Mouse (Mus musculus): ENCODE measurements around the gene Ggt5.
A peak's percentile ranks its signal among the peaks of the same experiment; 100 is the strongest.
"Not testable (repeated sequence)": the region's sequence is repeated elsewhere in the genome, so short reads cannot be mapped to it uniquely, and the experiment has no call there.

Ggt5 gene

DNA sequence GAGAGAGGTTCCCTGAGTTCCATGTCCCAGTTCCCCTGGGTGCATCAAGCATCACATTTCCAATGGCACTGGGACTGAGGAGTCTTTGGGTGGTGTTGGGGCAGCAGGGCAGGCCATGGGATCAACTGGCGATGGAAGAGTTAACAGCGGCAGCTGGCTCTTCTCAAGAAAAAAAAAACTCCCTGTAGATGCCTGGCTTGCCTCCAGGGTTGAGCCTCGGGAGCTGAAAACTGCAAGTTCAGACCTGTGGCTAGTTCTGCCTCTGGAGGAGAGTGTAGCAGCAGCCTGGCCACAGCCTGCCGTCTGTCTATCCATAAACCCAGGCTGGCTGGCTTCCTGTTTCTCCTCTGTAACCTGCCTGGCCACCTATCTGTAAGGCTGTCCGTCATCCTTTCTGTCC is at the start of gene Ggt5:
Gene Ggt5 (plus strand): TSS at position 212 of the 400 bp plus-strand sequence.
- no peak for DNase-seq (ENCODE audit: low read depth, low spot score)

DNA sequence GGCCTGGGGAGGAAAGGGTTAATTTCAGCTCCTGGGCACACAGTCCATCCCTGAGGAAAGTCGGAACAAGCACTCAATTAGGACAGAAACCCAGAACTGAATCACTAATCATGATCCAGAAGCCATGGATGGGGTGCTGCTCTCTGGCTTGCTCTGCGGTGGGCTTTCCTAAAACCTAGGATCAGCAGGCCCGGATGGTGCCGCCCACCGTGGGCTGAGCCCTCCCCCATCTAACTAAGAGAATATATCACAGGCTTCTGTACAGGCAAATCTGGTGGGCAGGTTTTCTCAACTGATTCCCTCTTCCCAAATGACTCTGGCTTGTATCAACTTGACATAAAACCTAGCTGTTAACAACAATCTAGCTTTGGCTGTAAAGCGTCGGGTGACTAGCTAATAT is 41.2 kb upstream of the Ggt5 start:
- DNase-seq (ENCODE audit: low read depth, low spot score) = no peak

DNA sequence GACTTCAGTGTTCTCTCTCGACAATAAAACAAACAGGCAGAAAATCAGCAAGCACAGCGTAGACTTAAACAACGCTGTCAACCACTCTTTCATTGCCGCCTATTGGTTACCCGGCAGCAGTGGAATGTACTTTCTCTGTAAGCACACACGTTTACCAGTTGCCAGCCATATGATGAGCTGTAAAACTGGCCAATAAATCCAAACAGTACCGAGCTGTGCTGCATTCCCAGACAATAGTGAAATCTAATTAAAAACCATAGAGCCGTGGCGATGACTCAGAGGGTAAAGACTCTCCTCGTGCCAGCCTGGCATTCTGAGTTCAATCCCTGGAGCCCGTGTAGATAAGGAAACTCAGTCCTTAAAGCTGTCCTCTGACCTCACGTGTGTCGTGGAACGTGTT is 40.7 kb upstream of the Ggt5 start:
- no peak for DNase-seq (ENCODE audit: low read depth, low spot score)

DNA sequence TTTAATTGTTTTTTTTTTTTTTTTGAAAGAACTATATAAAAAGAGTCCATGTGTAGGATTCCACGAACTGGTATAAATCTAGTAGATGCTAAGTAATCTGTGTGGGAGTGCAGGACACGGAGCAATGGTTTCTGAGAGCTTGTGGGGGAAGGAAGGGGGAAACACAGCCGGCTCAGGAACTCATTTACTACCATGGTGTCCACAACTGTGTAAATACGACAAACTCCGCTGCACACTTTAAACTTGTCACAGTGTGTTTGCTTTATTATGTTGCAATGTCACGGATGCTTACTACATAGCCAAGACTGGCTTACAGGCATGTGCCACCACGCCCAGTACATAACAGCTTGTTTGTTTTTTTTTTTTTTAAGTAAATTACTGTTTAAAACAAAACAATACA is 39.3 kb upstream of the Ggt5 start:
- DNase-seq (ENCODE audit: low read depth, low spot score) = no peak

DNA sequence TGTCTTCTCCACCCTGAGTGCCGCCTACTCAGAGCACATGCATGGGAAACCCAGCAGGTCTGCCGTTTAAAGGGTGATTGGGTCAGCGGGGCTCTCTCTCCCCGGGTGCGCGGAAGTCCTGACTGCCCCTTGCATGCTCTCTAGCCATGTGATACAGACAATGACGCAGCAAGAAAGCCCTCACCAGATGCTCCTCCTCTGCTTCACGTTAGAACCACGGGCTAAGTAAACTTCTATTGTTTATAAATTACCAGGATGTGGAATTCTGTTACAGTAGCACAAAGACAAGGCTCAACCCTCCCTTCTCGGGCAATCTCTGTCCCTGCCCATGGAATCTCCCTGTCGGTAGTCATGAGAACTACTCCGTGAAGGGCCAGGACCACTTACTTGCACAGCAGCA is 38.0 kb upstream of the Ggt5 start:
- DNase-seq (ENCODE audit: low read depth, low spot score) = no peak

DNA sequence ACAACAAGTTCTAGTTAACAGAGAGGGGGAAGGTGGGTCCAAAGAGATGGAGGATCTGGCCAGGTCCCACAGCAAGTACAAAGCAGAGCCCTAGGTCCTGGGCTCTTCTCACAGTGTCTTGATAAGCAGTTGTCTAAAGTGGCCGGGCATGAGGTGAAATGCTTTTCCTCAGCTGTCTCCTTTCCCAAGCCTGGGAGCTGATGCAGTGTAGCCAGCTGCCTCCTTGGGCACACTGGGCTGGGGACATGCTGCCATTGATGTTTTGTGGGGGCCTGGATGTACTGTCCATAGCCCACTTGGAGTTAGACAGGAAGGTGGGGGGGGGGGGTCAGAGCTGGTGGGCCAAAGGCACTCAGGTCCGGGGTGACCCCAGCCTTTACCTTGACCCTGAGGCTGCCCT is 37.0 kb upstream of the Ggt5 start:
- no peak for DNase-seq (ENCODE audit: low read depth, low spot score)

DNA sequence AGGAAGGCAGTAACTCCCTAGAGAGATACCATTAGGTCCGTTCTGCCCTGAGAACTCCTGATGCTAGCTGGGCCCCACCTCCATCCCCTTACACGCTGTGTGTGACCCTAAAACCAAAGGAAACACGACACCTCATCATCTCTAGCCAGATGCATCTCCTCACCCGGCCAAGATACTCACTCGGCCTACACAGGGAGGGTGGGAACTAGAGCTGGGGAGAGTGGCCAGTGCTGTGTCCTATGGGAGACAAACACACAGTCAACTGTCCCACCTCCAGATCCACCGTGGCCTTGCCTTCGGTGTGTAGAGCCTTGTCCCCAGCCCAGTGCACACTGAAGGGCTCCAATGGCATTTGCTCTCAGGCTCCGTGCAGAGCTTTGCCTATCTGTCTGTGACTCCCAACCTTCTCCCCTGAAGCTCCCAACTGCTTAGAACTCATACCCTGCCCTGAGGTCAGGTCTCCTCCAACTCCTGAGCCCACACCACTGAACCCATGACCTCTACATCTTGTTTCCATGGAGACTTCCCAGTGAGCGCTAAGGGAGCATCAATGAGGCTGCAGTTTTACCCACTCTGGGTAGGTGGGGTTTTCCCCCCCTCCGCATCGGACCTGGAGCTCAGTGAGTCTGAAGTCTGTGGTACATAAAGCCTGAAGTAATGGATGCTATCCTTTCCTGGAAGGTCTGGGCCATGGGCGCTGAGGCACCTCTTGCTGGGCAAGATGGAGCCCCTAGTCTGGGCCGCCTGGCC is 36.3 kb upstream of the Ggt5 start:
- DNase-seq (ENCODE audit: low read depth, low spot score) = no peak

DNA sequence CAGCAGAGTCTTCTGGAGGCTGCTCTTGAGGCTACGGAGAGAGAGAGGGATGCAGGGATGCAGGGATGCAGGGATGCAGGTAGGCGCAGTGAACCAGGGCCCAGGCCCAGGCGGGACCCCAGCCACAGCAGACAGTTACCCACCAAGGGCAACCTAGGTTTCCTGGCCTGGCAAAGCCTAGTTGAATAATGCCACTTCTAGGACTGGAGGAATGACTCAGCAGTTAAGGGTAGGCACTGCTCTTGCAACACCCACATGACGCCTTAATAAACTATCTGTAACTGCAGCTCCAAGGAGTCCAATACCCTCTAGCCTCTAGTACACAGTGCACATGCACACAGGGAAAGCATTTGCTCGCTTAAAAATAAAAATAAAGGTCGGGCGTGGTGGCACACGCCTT is 35.0 kb upstream of the Ggt5 start:
- no peak for DNase-seq (ENCODE audit: low read depth, low spot score)

DNA sequence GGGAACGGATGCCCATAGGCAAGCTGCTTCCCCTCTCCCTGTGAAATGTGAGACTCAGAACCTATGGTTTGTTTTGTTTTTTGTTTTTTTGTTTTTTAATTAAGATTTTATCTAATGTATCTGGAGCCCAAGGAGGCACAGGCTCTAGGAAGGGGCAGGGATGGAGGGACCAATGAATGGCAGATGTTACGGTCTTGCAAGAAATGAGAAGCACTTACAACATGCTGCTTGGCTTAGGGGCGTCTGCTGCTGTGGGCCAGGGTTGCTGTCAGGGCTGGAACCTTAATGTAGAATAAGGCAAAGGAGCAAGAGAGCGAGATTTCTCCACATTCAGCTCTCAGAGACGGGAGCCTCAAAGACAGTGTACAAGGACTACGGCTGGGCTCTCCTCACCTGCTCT is 33.6 kb upstream of the Ggt5 start:
- DNase-seq (ENCODE audit: low read depth, low spot score) = no peak

DNA sequence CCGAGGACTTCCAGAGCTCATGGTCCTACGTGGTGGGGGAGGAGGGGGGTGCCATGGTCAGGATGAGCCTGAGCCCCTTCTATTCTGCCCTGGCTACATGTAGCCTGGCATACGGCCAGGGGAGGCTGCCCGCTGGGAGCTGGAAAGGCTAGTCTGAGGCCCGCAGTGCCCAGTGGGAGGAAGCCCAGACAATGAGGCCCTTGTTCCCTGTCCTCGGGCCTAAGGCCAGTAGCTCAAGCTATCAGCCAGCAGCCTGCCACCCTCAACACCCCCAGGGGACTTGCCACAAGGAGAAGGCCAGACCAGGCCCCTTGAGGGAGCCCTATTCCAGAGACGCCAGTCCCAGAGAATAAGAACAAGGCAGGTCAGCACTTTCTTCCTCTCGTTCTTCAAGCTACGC is 33.1 kb upstream of the Ggt5 start:
- DNase-seq (ENCODE audit: low read depth, low spot score) = peak; percentile 68

DNA sequence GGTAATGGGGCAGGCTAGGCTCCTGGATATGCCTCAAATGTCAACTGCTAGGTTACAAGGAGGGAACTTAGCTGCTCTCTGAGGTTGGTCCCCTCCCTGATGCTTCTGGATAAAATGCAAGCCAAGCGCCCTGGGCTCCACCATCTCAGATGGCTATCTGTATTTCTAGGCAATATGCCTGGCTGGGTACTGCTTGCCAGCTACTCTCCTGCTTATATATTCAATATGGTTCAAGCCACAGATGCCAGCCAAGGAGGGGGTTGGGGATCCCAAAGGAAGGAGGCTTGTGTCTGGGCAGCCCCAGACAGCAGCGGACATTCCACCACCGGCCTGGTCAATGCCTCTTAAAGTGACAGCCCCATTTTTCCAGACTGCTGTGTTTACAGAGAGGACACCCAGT is 30.6 kb upstream of the Ggt5 start:
- peak; percentile 45 for DNase-seq (ENCODE audit: low read depth, low spot score)

DNA sequence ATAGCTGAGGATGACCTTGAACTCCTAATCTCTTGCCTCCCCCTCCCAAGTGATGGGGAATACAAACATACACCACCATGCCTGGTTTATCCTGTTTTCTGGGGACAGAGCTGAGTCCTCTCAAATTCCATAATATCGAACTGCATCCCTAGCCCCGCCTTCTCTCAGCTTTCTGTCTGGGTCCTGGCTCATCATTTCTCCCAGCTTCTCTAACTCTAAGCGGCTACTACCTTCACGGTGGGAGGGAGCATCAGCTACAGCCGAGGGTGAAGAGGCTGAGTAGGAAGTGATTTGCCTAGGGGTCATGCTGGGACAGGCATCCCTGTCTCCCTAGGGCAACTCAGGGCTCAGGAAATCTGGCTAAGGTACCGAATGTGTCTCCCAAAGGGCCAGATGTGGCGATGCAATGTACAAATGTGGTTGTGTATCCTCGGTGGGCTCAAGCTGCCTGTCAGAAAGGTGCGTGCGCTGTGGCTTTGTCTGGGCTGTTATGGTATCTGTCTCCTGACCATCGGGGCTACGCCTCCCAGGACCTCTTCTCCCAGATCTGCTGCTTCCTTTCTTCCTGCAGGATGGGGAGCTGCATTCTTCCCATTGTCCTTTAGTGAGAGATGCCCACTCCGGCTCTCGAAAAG is 30.0 kb upstream of the Ggt5 start:
- DNase-seq (ENCODE audit: low read depth, low spot score) = no peak

DNA sequence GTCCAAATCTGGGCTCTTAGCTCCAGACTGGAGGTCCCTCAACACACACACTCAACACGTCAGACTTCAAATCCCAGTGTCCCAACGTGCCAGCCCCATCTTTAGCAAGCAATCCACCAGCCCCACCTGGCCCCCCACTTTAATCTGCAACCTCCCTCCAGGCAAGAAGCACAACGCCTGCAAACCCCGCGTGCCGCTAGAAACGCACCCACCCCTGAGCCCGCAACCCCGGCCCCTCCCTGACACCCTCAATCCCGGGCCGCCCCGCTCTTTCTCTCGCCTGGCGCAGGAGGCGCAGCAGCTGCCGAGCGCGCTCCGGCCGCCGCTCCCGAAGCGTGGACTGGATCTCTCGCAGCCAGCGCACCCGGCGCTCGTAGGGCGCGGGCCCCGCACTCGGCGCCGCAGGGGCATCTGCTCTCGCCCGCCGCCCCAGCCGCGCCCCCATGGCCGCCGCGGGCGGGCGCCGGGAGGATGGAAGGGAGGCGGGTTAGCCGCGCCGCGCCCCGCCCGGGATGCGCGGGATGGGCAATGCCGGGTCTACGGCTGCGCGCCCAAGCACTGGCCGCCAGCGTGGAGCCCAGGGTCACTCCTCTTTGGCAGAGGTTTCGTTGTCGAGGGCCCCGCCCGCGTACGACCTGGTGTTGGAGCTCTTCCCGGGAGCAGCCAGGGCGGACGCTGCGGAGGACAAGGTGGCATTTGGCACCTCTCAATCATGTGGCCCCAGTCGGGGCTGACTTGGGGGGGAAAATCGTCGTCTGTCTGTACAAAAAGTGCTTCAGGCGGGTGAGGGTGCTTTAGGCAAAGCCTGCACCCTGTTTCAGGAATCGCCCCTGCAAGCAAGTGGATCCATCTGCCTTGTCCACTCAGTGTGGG is 29.2 kb upstream of the Ggt5 start, which contains the start of gene Lrrc75b:
Gene Lrrc75b (minus strand): TSS at position 655 of the 873 bp plus-strand sequence.
- DNase-seq (ENCODE audit: low read depth, low spot score) = no peak

DNA sequence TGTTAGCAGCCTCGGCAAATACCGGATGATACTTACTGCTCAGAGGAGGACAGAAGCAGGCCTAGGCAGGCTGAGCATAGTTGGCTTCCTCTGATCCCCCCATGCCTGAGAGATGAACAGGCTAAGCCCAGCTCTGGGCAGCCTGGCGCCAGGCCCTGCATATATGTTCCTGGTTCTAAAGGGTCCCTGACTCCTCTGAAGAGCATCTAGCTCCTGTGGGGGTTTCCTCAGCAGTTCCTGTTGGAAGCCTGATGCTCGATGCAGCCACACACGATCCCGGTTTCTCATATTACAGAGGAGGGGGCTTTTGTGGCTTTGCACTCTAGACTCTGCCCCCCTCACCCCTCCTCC is 28.6 kb upstream of the Ggt5 start:
- DNase-seq (ENCODE audit: low read depth, low spot score) = no peak

DNA sequence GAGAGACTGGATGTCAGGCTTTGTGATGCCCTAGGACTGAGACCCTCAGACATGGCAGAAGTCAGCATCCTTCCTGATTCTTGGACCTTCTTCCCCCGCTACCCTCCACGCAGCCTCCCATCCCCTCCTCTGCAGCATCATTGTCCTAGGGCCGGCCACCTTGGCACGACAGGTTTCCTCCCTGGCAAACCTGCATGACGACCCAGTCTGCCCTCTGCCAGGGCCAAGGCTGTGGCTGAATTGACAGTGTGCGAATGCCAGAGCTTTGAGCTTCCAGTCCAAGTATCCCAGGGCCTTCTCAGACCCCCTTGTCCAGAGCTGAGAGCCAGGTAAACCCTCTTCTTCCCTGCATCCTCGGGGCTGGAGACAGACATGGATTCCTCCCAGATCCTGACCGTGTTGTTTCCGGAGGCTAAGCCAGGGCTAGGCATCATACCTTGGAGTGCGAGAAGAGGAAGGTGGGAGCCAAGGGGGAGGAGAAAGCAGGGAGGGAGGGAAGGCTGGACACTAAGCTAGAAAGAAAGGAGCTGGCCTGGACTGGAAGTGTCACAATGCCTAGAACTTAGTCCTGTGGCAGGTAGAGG is 28.0 kb upstream of the Ggt5 start, which contains the start of gene Ggt1:
Gene Ggt1 (plus strand): TSS at position 534 of the 584 bp plus-strand sequence.
- DNase-seq (ENCODE audit: low read depth, low spot score) = no peak

DNA sequence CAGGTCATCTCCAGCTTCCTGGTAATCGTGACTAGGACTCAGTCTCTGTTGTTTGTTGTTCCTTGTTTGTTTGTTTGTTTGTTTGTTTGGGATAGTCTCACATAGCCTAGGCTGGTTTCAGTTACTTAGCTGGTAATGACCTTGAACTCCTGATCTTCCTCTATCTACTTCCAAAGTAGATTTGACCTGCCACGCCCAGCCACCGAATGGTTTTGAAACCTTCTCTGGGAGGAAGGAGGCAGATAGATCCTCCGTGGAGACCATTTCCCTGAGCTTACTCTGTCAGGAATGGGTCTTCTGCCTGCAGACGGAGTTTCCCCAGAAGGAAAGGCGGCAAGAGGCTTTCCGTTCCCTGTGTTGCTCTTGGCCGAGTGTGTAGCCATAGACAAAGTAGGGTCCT is 26.5 kb upstream of the Ggt5 start:
- no peak for DNase-seq (ENCODE audit: low read depth, low spot score)

DNA sequence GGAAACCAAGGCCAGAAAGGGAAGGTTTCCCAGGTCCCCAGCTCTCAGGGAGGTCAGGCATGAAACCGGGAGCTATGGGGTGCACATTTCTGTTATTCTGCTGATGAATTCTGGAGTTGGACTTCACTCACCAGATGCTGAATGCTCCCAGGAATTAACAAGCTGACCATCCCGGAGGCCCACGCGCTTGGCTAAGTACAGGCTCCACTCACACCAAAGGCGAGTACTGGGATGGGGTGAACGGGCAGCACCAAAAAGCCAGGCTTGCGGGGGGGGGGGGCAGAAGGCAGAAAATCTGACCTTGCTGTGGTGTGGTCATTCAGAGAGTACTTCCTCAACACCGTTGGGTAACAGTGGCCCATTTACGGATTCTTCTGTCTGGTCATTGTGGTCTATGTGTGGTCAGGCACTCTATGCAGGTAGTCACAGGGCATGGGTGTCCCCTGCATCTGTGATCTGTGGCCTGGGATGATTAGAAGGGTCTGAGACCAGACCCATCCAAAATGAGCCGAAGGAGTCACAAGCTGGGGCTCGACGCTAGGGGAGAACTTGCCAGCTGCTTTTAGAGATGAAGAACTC is 24.4 kb upstream of the Ggt5 start:
- DNase-seq (ENCODE audit: low read depth, low spot score) = no peak

DNA sequence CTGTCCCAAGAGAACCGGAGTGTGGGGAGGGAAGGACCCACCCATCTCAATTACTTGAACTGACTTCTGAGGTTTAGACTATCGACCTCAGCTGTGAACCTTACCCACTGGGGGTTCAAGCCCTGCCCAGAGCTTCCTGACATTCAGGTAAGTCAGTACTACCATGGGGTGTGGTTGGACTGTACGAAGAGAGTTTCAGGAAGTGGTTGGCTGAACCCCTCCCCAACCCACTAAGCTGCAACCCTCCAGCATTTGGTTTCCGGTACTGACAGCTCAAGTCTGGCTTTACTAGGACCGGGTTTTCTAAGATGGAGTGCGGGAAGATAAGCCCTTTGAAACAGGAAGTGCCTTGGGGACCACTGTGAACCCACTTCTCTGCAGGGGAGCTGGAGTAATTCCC is 23.7 kb upstream of the Ggt5 start:
- no peak for DNase-seq (ENCODE audit: low read depth, low spot score)

DNA sequence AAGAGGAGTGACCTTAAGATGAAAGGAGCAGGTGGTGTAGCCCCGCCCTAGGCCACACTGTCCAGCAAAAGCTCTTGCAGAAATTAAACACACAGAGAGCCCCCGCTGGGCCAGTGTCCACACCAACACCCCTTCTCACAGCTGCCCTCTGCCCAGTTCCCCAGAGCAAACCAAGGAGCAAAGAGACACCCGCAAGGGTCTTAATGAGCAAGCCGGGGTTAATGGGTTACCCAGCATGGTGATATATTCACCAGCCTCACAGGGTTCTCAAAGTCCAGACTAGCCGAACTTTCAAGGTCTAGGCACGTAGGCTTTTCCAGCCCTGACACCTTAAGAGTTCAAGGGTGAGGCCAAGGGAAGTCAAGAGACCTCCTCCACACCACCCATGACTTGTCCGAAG is 23.2 kb upstream of the Ggt5 start:
- DNase-seq (ENCODE audit: low read depth, low spot score) = no peak

DNA sequence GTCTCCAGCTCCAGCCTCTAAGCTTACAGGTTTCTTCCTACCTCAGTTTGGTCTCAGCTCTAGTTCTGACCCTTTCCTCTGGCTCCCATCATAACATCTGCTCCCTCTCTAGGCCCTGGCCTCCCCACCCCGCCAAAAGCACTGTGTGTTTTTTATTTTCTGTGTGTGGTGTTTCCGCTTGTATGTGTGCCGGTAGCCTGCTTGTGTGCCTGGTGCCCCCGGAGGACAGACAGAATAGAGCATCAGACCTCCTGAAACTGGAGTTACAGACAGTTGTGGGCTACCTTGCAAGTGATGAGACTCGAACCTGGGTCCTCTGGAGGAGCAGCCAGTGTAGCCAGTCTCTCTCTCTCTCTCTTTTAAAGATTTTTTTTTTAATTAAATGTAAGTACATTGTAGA is 22.8 kb upstream of the Ggt5 start:
- DNase-seq (ENCODE audit: low read depth, low spot score) = no peak

DNA sequence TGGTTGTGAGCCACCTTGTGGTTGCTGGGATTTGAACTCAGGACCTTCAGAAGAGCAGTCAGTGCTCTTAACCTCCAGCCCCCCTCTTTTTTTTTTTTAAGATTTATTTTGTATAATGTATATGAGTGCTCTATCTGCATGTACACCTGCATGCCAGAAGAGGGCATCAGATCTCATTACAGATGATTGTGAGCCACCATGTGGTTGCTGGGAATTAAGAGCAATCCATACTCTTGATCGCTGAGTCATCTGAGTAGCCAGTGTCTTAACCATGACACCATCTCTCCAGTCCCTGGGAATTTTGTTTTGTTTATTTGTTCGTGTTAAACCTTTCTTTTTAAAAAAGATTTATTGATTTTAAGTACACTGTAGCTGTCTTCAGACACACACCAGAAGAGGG is 22.4 kb upstream of the Ggt5 start:
- not testable (repeated sequence) for DNase-seq (ENCODE audit: low read depth, low spot score)

DNA sequence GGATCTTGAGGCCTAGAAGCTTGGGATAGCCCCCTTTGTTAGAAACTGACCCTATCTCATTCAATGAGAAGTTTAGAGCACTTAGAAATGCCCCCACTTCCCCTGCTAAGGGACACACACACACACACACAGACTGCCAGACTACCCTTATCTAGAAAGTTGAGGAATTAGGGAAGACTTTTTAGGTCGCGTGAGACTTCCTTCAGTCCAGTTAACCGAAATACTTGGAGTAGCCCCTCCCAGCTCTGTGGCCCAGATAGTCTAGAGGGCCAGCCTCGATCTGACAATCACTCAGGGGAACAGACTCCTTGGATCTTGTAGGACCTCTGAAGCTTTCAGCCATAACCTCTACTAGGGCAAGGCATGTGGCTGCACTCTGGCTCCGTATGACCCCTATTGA is 21.1 kb upstream of the Ggt5 start:
- no peak for DNase-seq (ENCODE audit: low read depth, low spot score)

All from brain, embryonic 18.5 days (tissue).